Mouse (Mus musculus) myocyte (in vitro differentiated cells): Measurements from ENCODE around the gene Kcnip2. TPM values are rescaled to one million over a fixed set of nuclear protein-coding genes. Genes with fewer than 3 reads are reported as not detected.

Experiments
- H3K27me3 ChIP-seq: one replicate; pipeline ENCODE4 v1.6.1; 2011; ENCODE audit not compliant: control insufficient read depth, insufficient read depth, insufficient read length
- H3K36me3 ChIP-seq: one replicate; pipeline ENCODE4 v1.6.1; 2011; ENCODE audit not compliant: control insufficient read depth, insufficient read depth
- H3K4me2 ChIP-seq: one replicate; pipeline ENCODE4 v1.6.1; 2011; ENCODE audit warnings: low read depth, control low read depth
- H3K4me3 ChIP-seq: one replicate; pipeline ENCODE4 v1.5.1; 2011; ENCODE audit warnings: mild to moderate bottlenecking, control low read depth, moderate library complexity
- H3K79me2 ChIP-seq: one replicate; pipeline ENCODE4 v1.6.1; 2011; ENCODE audit not compliant: control insufficient read depth, insufficient read depth
- H3ac ChIP-seq: one replicate; pipeline ENCODE4 v1.6.1; 2011; ENCODE audit not compliant: control insufficient read depth, insufficient read length
- CEBPB ChIP-seq: IDR thresholded peaks from 2 replicates; pipeline ENCODE4 v1.6.1; 2011; ENCODE audit warnings: mild to moderate bottlenecking, moderate library complexity; ENCODE audit not compliant: poor library complexity, insufficient read depth, severe bottlenecking
- E2F4 ChIP-seq: IDR thresholded peaks from one replicate; pipeline ENCODE4 v1.6.1; 2011; ENCODE audit warnings: mild to moderate bottlenecking, control low read depth, moderate library complexity; ENCODE audit not compliant: insufficient read depth
- MAX ChIP-seq: IDR thresholded peaks from one replicate; pipeline ENCODE4 v1.6.1; 2011; ENCODE audit warnings: low read depth, mild to moderate bottlenecking, control low read depth
- MYOD1 ChIP-seq, 3 experiments: IDR thresholded peaks; one replicate each; pipeline ENCODE4 v1.6.1; 2011; ENCODE audit warnings: control low read depth in 2 of 3, low read depth in 2 of 3, mild to moderate bottlenecking in 2 of 3, moderate library complexity in 1 of 3; ENCODE audit not compliant: insufficient read length in 2 of 3, control insufficient read depth in 1 of 3
- MYOG ChIP-seq, 3 experiments: IDR thresholded peaks; one replicate each; pipeline ENCODE4 v1.6.1; 2011; ENCODE audit warnings: control low read depth in 2 of 3, low read depth in 2 of 3, mild to moderate bottlenecking in 2 of 3; ENCODE audit not compliant: insufficient read length in 2 of 3, control insufficient read depth in 1 of 3, insufficient read depth in 1 of 3
- POLR2A ChIP-seq: IDR thresholded peaks from one replicate; pipeline ENCODE4 v1.6.1; 2011; ENCODE audit warnings: low read depth, mild to moderate bottlenecking, control low read depth, moderate library complexity; ENCODE audit not compliant: insufficient read length
- POLR2AphosphoS2 ChIP-seq: IDR thresholded peaks from one replicate; pipeline ENCODE4 v1.6.1; 2011; ENCODE audit warnings: low read depth, control low read depth; ENCODE audit not compliant: insufficient read length
- REST ChIP-seq: IDR thresholded peaks from one replicate; pipeline ENCODE4 v1.6.1; 2011; ENCODE audit warnings: mild to moderate bottlenecking, control low read depth, moderate library complexity; ENCODE audit not compliant: insufficient read depth, insufficient read length
- SRF ChIP-seq: IDR thresholded peaks from one replicate; pipeline ENCODE4 v1.6.1; 2011; ENCODE audit warnings: low read depth; ENCODE audit not compliant: control insufficient read depth, insufficient read length
- TCF12 ChIP-seq: IDR thresholded peaks from one replicate; pipeline ENCODE4 v1.6.1; 2011; ENCODE audit warnings: mild to moderate bottlenecking, control low read depth; ENCODE audit not compliant: poor library complexity, insufficient read depth, severe bottlenecking
- TCF3 ChIP-seq: IDR thresholded peaks from one replicate; pipeline ENCODE4 v1.6.1; 2011; ENCODE audit warnings: low read depth, control low read depth; ENCODE audit not compliant: insufficient read length
- USF1 ChIP-seq: IDR thresholded peaks from one replicate; pipeline ENCODE4 v1.6.1; 2011; ENCODE audit warnings: low read depth, mild to moderate bottlenecking, control low read depth, moderate library complexity
- polyA plus RNA-seq: library from polyadenylated mRNA; unstranded; fragments of >200 nt; fragmentation: generic; extraction: Trizol; gene quantifications from one replicate; pipeline ENCODE4 v1.2.1, GENCODE M21; 2012; ENCODE audit warnings: missing spikeins

Gene Kcnip2
- polyA plus RNA-seq, 1 experiment, result 0.04 TPM

GRCm38 (mm10) chr19:45789888-45790874, 25.7 kb downstream of the Kcnip2 start:
- Histone ChIP-seq H3K4me3 (no peak overlapping the region), H3K27me3 (no peaks in the 10 kb centered on the region), H3ac (no peak overlapping the region), H3K36me3 (no peaks in the 10 kb centered on the region), H3K4me2 (no peak overlapping the region), H3K79me2 (no peaks in the 10 kb centered on the region)
- no peak for TF ChIP-seq USF1
- TF ChIP-seq MYOG (IDR thresholded peaks at IDR 0.05; ENCODE audit: control insufficient read depth in 1 of 3, insufficient read depth in 1 of 3, insufficient read length in 2 of 3, low read depth in 2 of 3), result no peak
- no peak for TF ChIP-seq POLR2A
- TF ChIP-seq REST, result no peak

GRCm38 (mm10) chr19:45789365-45789764, 26.5 kb downstream of the Kcnip2 start:
- Histone ChIP-seq H3K27me3 (no peaks in the 10 kb centered on the region), H3K79me2 (no peaks in the 10 kb centered on the region), H3ac (no peak overlapping the region), H3K36me3 (no peaks in the 10 kb centered on the region), H3K4me2 (no peak overlapping the region), H3K4me3 (no peak overlapping the region)
- TF ChIP-seq POLR2AphosphoS2 (no peak), POLR2A (no peak)

- Histone ChIP-seq H3K36me3 (no peaks in the 10 kb centered on the region), H3K79me2 (no peaks in the 10 kb centered on the region), H3K4me3 (no peak overlapping the region), H3K27me3 (no peaks in the 10 kb centered on the region), H3K4me2 (no peak overlapping the region), H3ac (no peak overlapping the region)
- TF ChIP-seq TCF3, result no peak
- TF ChIP-seq POLR2A, result no peak
- no peak for TF ChIP-seq MYOD1 (IDR thresholded peaks at IDR 0.05; ENCODE audit: control insufficient read depth in 1 of 3, insufficient read length in 2 of 3, low read depth in 2 of 3)
- no peak for TF ChIP-seq POLR2AphosphoS2
- TF ChIP-seq USF1, result no peak
- TF ChIP-seq SRF, result no peak
- no peak for TF ChIP-seq E2F4
- TF ChIP-seq TCF12, result no peak
These were observed 27.5 kb downstream of the Kcnip2 start for GRCm38 (mm10) chr19:45788337-45788736.

- H3K36me3 ChIP-seq, result no peaks in the 10 kb centered on the region
- no peak overlapping the region for H3K4me2 ChIP-seq
- H3ac ChIP-seq, result no peak overlapping the region
These were observed 28.4 kb downstream of the Kcnip2 start for GRCm38 (mm10) chr19:45787450-45787849.

GRCm38 (mm10) chr19:45785470-45785869, 30.4 kb downstream of the Kcnip2 start:
- peaks cover 8% of the 10 kb centered on the region for H3K36me3 ChIP-seq
- H3K4me3 ChIP-seq, result no peak overlapping the region
- TF ChIP-seq E2F4 (no peak), REST (no peak), MYOD1 (IDR thresholded peaks at IDR 0.05; ENCODE audit: control insufficient read depth in 1 of 3, insufficient read length in 2 of 3, low read depth in 2 of 3) (no peak), USF1 (no peak), MYOG (IDR thresholded peaks at IDR 0.05; ENCODE audit: control insufficient read depth in 1 of 3, insufficient read depth in 1 of 3, insufficient read length in 2 of 3, low read depth in 2 of 3) (no peak), TCF3 (no peak), POLR2AphosphoS2 (no peak), TCF12 (no peak), CEBPB (no peak), POLR2A (no peak)
- no peak overlapping the region for H3K4me2 ChIP-seq
- no peaks in the 10 kb centered on the region for H3K27me3 ChIP-seq
- H3ac ChIP-seq, result no peak overlapping the region
- H3K79me2 ChIP-seq, result peaks cover 25% of the 10 kb centered on the region

More at GRCm38 (mm10) chr19:45787450-45787849, 28.4 kb downstream of the Kcnip2 start:
- no peak overlapping the region for H3K4me3 ChIP-seq
- TF ChIP-seq E2F4, result no peak
- TF ChIP-seq POLR2A, result no peak
- no peak for TF ChIP-seq TCF12
- TF ChIP-seq SRF, result no peak
- no peak for TF ChIP-seq MYOD1 (IDR thresholded peaks at IDR 0.05; ENCODE audit: control insufficient read depth in 1 of 3, insufficient read length in 2 of 3, low read depth in 2 of 3)
- no peak for TF ChIP-seq REST
- no peak for TF ChIP-seq MYOG (IDR thresholded peaks at IDR 0.05; ENCODE audit: control insufficient read depth in 1 of 3, insufficient read depth in 1 of 3, insufficient read length in 2 of 3, low read depth in 2 of 3)
- TF ChIP-seq MAX, result no peak
- no peak for TF ChIP-seq CEBPB
- TF ChIP-seq USF1, result no peak
- no peak for TF ChIP-seq TCF3
- no peak for TF ChIP-seq POLR2AphosphoS2
- peaks cover 5% of the 10 kb centered on the region for H3K79me2 ChIP-seq
- H3K27me3 ChIP-seq, result no peaks in the 10 kb centered on the region
